Mouse (Mus musculus): ENCODE measurements around the gene Barhl2. TPM values are rescaled to one million over a fixed set of nuclear protein-coding genes. Genes with fewer than 3 reads are reported as not detected.
A peak's percentile ranks its signal among the peaks of the same experiment; 100 is the strongest.

Gene Barhl2
- polyA plus RNA-seq, 1 experiment from 2014 or later, result not detected

DNA sequence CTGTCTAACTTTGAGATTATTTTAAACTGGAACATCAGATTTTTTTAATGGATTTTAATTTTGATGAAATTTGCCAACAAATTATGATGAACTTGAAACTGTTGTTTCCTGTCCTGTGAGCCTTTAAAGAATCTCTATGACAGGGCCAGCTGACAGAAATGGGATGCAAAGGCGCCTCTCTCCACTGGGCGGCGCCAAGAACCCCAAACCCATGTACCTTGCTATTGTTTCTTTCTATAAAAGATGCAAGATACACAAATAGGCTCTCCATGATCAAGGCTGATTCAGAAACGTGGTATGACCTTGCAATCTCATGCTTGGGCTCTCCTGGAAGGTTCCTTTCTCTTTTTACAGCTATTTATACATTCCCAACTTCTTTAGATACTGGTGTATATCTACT, 3.9 kb upstream of the Barhl2 start:
- Histone ChIP-seq H3K9ac (no peak overlapping the region), H3K27ac (replicated peaks) (no peak overlapping the region), H3K27me3 (replicated peaks) (peaks cover 100% of the 10 kb centered on the region), H3K9me3 (no peaks in the 10 kb centered on the region), H3K36me3 (no peaks in the 10 kb centered on the region), H3K4me2 (no peak overlapping the region), H3K4me3 (no peak overlapping the region), H3K4me1 (peaks cover 36% of the 10 kb centered on the region)
- WGBS, result 0% methylated on average over 4 of the region's 4 CpGs
- no peak for ATAC-seq (ENCODE audit: extremely low read depth, insufficient number of reproducible peaks, low FRiP score, low TSS enrichment)

DNA sequence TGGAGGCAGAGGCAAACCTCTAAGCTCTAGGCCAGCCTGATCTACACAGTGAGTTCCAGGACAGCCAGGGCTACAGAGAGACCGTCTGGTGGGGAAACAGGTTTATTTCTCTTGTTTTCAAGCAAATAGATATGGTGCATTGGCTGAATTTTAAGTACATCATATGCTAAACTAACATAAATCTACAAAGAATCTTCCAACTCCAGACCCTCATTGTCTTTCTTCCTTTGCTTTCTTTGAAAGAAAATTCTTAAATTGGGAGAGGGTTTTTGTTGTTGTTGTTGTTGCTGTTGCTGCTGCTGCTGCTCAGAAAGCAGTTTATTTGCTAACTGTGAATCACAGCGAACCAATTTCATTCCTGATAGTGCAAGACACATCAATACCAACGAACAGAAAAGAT, 3.5 kb upstream of the Barhl2 start:
- Histone ChIP-seq H3K27me3 (replicated peaks) (peaks cover 99% of the 10 kb centered on the region), H3K4me1 (peaks cover 36% of the 10 kb centered on the region), H3K4me3 (no peak overlapping the region), H3K27ac (replicated peaks) (no peak overlapping the region), H3K9me3 (no peaks in the 10 kb centered on the region), H3K36me3 (no peaks in the 10 kb centered on the region), H3K4me2 (no peak overlapping the region), H3K9ac (no peak overlapping the region)
- WGBS, result 11% methylated on average over 3 of the region's 3 CpGs
- no peak for ATAC-seq (ENCODE audit: extremely low read depth, insufficient number of reproducible peaks, low FRiP score, low TSS enrichment)

DNA sequence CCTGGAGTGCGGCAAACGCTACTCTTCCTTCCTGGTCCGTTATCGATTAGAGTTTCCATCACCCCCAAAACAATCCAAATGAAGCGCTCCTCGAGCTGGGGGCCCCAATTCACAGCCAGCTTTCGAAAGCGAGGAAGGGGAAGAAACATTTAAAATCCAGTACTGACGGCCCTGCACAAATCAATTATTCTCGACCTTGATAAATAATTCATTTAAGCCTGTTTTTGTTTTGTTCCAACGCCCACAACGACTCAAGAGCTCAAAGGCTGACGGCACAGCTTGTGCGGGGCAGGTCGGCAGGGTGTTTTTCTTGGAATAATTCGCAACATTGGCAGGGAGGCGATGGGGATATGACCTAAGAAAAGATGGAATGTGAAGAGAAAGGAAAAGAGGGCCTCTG, 2.6 kb upstream of the Barhl2 start:
- ATAC-seq (ENCODE audit: extremely low read depth, insufficient number of reproducible peaks, low FRiP score, low TSS enrichment), result no peak
- Histone ChIP-seq H3K4me2 (no peak overlapping the region), H3K4me1 (peaks cover 30% of the 10 kb centered on the region), H3K36me3 (no peaks in the 10 kb centered on the region), H3K27ac (replicated peaks) (no peak overlapping the region), H3K27me3 (replicated peaks) (peaks cover 97% of the 10 kb centered on the region), H3K9ac (no peak overlapping the region), H3K4me3 (no peak overlapping the region), H3K9me3 (no peaks in the 10 kb centered on the region)
- WGBS, result 2% methylated on average over 17 of the region's 17 CpGs

DNA sequence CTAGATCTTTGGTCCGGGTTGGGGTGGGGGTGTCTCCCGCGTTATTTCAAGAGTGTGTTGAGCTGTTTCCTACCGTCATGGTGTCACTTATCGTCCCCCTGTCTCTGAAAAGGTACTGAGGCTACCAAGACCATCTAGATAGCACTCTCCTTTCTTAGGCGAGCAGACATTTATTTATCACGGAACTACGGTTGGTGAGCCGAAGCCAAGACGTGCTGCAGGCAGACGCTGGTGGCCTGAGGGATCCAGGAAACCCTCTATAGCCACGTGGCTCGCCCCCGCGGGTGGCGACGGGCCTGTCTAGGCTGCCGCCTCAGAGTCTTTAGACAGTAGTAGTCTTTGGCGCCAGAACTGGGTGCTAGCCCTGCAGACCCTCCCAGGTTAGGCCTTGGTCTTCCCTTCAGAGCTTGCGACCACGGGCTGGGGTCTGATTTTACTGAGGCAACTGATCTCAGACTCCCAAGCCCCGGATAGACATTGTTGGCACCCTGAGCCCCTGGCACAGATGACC, 2.1 kb upstream of the Barhl2 start:
- no peaks in the 10 kb centered on the region for H3K9me3 ChIP-seq
- ATAC-seq (ENCODE audit: extremely low read depth, insufficient number of reproducible peaks, low FRiP score, low TSS enrichment), result no peak; the same call in 1 of the 2 replicates
- H3K36me3 ChIP-seq, result no peaks in the 10 kb centered on the region
- peaks cover 97% of the 10 kb centered on the region for H3K27me3 ChIP-seq (replicated peaks)
- H3K4me1 ChIP-seq, result peaks cover 28% of the 10 kb centered on the region
- H3K9ac ChIP-seq, result no peak overlapping the region
- H3K4me3 ChIP-seq, result no peak overlapping the region
- H3K27ac ChIP-seq (replicated peaks), result no peak overlapping the region
- H3K4me2 ChIP-seq, result no peak overlapping the region
- WGBS, result 1% methylated on average over 22 of the region's 22 CpGs

DNA sequence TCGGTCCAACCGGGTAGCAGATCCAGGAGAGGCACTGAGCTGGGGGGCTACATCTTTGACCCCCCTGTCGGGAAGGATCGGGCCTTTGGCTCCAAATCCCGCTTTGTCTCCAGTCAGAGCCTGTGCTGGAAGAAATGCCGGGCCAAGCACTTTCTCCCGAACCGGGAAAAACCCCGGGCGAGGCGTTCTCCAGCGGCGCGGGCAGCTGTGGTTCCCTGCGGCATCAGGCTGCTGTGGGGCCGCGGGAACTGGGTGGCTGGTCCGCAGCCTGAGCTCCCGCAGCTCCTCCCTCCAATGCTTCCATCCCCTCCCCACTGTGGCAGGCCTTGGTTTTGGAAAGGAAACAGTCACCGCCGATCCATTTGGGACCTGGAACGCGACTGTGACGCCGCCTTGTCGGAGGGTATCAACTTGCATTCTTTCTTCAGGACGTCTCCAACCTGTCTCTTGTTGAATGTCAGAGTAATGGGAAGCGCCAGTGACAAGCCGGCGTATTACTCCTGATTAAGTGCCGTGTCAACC, 1.2 kb upstream of the Barhl2 start:
- H3K9ac ChIP-seq, result no peak overlapping the region
- whole genome bisulfite sequencing, result under 1% methylated on average over 31 of the region's 31 CpGs
- H3K9me3 ChIP-seq, result no peaks in the 10 kb centered on the region
- H3K4me3 ChIP-seq, result peak overlapping the region; percentile 59
- peaks cover 97% of the 10 kb centered on the region for H3K27me3 ChIP-seq (replicated peaks)
- H3K4me1 ChIP-seq, result peaks cover 28% of the 10 kb centered on the region
- no peak overlapping the region for H3K27ac ChIP-seq (replicated peaks)
- peak overlapping the region; percentile 88 for H3K4me2 ChIP-seq
- ATAC-seq (ENCODE audit: extremely low read depth, insufficient number of reproducible peaks, low FRiP score, low TSS enrichment), result no peak
- H3K36me3 ChIP-seq, result no peaks in the 10 kb centered on the region

DNA sequence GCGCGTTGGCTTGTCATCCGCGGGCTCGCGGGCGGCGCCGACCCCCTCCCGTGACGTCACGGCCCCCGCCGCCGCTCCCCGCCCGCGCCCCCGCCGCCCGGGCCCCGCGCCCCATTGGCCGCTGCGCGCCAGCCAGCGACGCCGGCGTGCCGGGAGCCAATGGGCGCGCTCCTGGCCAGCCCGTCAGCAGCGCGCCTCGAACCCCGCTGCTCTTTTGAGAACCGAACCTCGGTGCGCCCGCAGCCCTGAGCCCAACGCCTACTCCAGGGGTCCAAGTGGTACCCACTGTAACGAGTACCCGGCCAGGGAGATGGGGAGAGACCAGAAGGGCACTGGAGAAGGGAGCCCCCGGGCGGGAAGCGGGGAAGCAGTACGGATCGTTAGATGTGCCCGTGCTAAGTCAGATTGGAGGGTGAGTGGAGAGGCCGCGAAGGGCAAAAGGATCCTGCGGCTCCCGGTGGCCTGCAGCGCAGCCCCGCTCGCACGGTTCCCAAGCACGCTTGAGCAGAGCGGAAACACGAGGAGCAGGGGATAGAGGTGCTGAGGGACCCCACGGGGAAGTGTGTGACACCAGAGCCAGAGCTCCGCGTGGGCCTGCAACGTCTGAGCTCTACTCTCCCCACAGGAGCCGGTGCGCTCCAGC, 632 bp upstream of the Barhl2 start:
- H3K27me3 ChIP-seq (replicated peaks), result peaks cover 97% of the 10 kb centered on the region
- no peak overlapping the region for H3K9ac ChIP-seq
- peaks cover 27% of the 10 kb centered on the region for H3K4me1 ChIP-seq
- H3K27ac ChIP-seq (replicated peaks), result no peak overlapping the region
- H3K4me2 ChIP-seq, result peak overlapping the region; percentile 88
- peak overlapping the region; percentile 59 for H3K4me3 ChIP-seq
- WGBS, result 1% methylated on average over 42 of the region's 68 CpGs
- no peak; the same call in 1 of the 2 replicates for ATAC-seq (ENCODE audit: extremely low read depth, insufficient number of reproducible peaks, low FRiP score, low TSS enrichment)
- no peaks in the 10 kb centered on the region for H3K36me3 ChIP-seq
- no peaks in the 10 kb centered on the region for H3K9me3 ChIP-seq

DNA sequence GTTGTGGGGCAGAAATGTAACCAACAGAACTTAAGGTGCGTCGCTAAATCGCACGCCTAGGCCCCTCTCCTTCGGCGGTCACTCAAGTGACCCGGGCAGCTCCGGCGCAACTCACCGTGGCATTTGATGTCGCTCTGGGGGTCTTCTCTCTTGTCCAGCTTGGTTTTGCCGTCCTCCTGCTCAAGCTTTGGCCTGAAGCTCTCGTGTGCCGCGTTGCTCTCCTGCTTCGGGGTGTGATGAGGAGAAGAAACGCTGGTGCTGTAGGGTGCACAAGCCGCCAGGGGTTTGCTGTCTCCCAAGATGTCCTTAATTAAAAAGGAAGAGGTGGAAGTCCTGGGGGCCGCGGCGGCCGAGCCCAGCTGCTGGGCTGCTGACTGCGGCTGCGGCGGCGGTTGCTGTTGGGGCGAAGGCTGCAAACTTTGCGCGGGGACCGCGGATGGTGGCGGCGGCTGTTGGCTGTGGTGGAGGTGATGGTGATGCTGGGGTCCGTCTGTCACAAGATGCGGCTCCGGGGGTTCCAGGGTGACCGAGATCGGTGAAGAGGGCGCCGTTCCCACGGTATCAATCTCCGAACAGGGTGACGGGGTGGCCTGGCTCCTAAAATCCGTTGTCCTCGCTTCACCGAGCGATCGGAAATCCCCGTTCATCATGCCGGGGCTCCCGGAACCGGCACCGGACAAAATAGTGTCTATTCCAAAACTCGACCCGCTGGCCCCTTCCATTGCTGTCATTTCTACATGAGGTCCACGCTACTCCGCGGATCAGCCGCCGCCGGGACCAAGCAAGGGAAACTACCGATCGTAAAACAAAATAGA, 648 bp downstream of the Barhl2 start:
- H3K4me1 ChIP-seq, result peaks cover 32% of the 10 kb centered on the region
- H3K27ac ChIP-seq (replicated peaks), result no peak overlapping the region
- H3K4me3 ChIP-seq, result peak overlapping the region; percentile 59
- ATAC-seq (ENCODE audit: extremely low read depth, insufficient number of reproducible peaks, low FRiP score, low TSS enrichment), result no peak
- under 1% methylated on average over 63 of the region's 63 CpGs for WGBS
- H3K36me3 ChIP-seq, result no peaks in the 10 kb centered on the region
- H3K4me2 ChIP-seq, result peak overlapping the region; percentile 88
- no peaks in the 10 kb centered on the region for H3K9me3 ChIP-seq
- no peak overlapping the region for H3K9ac ChIP-seq
- H3K27me3 ChIP-seq (replicated peaks), result peaks cover 95% of the 10 kb centered on the region

DNA sequence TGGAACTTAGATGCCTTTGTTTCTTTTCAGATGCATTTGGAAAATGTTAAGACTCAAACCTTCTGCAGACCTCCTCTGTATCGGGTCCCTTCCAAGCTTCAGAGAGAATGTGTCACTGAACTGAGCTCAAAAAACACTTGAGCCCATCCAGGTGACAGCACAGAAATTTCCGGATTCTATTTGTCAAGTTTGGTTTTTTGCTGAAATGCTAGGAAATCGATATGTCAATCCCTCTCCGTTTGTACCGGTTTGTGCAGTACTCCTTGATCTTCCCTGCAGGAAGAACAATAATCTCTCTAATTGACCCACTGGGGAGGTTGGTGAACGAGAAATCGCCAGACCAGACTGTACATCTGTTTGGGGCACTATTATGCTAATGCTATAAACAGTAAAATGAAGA, 2.0 kb downstream of the Barhl2 start:
- Histone ChIP-seq H3K9ac (no peak overlapping the region), H3K27me3 (replicated peaks) (peaks cover 95% of the 10 kb centered on the region), H3K4me3 (no peak overlapping the region), H3K36me3 (no peaks in the 10 kb centered on the region), H3K4me1 (peaks cover 37% of the 10 kb centered on the region), H3K4me2 (no peak overlapping the region), H3K27ac (replicated peaks) (no peak overlapping the region), H3K9me3 (no peaks in the 10 kb centered on the region)
- 4% methylated on average over 7 of the region's 7 CpGs for WGBS
- no peak for ATAC-seq (ENCODE audit: extremely low read depth, insufficient number of reproducible peaks, low FRiP score, low TSS enrichment)

DNA sequence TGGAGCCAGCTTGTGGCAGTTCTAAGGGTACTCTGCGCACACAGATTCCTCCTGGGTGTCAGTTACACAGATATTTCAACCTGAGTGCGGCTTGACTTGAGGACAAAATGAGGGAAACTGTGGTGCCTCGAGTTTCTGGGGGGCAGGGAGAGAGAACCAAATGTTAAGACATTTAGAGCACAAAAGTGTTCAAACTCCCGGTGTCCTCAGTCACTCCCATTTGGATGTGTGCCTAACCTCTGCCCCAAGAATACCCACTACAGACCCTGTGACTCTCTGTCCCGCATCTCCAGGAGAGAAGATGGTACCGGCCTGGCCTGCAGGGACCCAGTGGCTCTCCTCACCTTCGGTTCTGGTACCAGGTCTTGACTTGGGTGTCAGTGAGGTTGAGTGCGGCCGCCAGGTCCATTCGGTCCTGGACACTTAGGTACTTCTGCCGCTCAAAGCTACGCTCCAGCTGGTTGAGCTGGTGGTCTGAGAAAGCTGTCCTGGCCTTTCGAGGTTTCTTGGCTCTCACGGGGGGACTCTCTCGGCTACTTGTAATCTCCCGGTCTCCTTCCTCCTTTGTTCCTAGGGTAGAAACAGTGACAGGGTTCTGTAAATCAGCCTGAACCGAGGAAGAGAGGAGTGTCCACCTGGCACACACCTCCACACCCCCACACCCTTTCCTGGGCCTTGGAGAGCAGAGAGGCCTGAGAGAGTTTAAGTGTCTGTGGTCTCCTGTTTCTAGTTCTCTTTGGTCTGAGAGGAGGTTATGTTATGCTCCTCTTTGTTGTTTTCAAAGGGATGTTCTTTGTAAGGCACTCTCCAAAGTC, 2.7 kb downstream of the Barhl2 start:
- no peak for ATAC-seq (ENCODE audit: extremely low read depth, insufficient number of reproducible peaks, low FRiP score, low TSS enrichment)
- Histone ChIP-seq H3K27me3 (replicated peaks) (peaks cover 95% of the 10 kb centered on the region), H3K4me2 (no peak overlapping the region), H3K4me1 (peaks cover 37% of the 10 kb centered on the region), H3K9ac (no peak overlapping the region), H3K36me3 (no peaks in the 10 kb centered on the region), H3K9me3 (no peaks in the 10 kb centered on the region), H3K4me3 (no peak overlapping the region), H3K27ac (replicated peaks) (no peak overlapping the region)
- WGBS, result 2% methylated on average over 17 of the region's 17 CpGs

DNA sequence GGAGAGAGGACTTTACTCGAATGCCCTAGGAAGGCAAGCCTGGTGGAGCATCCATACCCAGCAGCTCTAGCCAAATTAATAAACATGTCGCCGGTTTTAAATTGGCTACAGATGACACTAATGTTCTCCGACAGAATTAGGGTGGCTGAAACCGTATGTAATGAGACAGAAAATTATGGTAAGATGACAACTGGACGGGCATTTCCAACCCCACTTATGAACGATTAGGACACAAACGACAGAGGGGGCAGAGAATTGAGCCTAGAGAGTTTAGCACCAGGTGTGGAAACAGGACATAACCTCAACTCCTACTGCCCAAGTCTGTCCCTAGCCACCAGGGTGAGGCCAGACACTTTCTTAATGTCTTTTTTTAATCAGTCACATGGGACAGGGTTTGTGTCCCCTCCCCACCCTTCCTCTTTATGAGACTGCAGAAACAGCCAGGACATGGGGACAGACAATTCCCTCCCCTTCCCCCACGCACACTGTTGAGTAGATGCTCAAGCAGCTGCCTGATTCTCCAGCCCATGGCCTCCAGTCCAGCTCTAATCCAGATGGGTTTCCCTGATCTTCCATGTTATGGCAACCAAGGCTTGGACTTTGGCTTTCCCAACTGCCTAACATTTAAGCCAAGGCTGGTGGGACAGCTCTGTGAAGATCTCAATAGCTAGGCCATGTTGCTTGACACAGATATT, 3.4 kb downstream of the Barhl2 start:
- H3K36me3 ChIP-seq, result no peaks in the 10 kb centered on the region
- H3K9me3 ChIP-seq, result no peaks in the 10 kb centered on the region
- 3% methylated on average over 9 of the region's 9 CpGs for WGBS
- H3K4me2 ChIP-seq, result no peak overlapping the region
- H3K27ac ChIP-seq (replicated peaks), result no peak overlapping the region
- H3K4me1 ChIP-seq, result peaks cover 37% of the 10 kb centered on the region
- H3K27me3 ChIP-seq (replicated peaks), result peaks cover 95% of the 10 kb centered on the region
- H3K4me3 ChIP-seq, result no peak overlapping the region
- no peak for ATAC-seq (ENCODE audit: extremely low read depth, insufficient number of reproducible peaks, low FRiP score, low TSS enrichment)
- no peak overlapping the region for H3K9ac ChIP-seq

All from heart, embryonic 13.5 days (tissue).